Mouse (Mus musculus) hindbrain, embryonic 16.5 days (tissue): ENCODE results near the gene Adamtsl4. TPM values are rescaled to one million over a fixed set of nuclear protein-coding genes. Genes with fewer than 3 reads are reported as not detected.

Experiments
- ATAC-seq: fragments of 200-750 bp; cut with Nextera tagmentation; 2 replicates; pipeline ENCODE4 v1.8.0; 2017; ENCODE audit warnings: moderate TSS enrichment, moderate library complexity
- H3K27ac ChIP-seq: fragments of 300-500 bp; sonication (generic); 2 replicates; pipeline ENCODE4 v1.5.1; 2014; ENCODE audit warnings: low read depth, mild to moderate bottlenecking, control low read depth, low read length, moderate library complexity
- H3K27me3 ChIP-seq: fragments of 300-500 bp; sonication (generic); replicated peaks from 2 replicates; pipeline ENCODE4 v1.6.1; 2014; ENCODE audit warnings: low read length; ENCODE audit not compliant: control insufficient read depth, insufficient read depth
- H3K36me3 ChIP-seq: fragments of 300-500 bp; sonication (generic); 2 replicates; pipeline ENCODE4 v1.6.1; 2014; ENCODE audit warnings: mild to moderate bottlenecking, low read length, moderate library complexity, mixed read lengths; ENCODE audit not compliant: control insufficient read depth, insufficient read depth
- H3K4me1 ChIP-seq: fragments of 300-500 bp; sonication (generic); 2 replicates; pipeline ENCODE4 v1.6.1; 2014; ENCODE audit warnings: low read depth, low read length; ENCODE audit not compliant: control insufficient read depth, insufficient read depth
- H3K4me2 ChIP-seq: fragments of 300-500 bp; sonication (generic); 2 replicates; pipeline ENCODE4 v1.6.1; 2014; ENCODE audit warnings: mild to moderate bottlenecking, low read length, control low read depth, moderate library complexity
- H3K4me3 ChIP-seq: fragments of 300-500 bp; sonication (generic); 2 replicates; pipeline ENCODE4 v1.5.1; 2014; ENCODE audit warnings: mild to moderate bottlenecking, low read length, control low read depth, moderate library complexity
- H3K9ac ChIP-seq: fragments of 300-500 bp; sonication (generic); 2 replicates; pipeline ENCODE4 v1.6.1; 2014; ENCODE audit warnings: low read depth, mild to moderate bottlenecking, control low read depth, low read length, moderate library complexity
- H3K9me3 ChIP-seq: fragments of 300-500 bp; sonication (generic); 2 replicates; pipeline ENCODE4 v1.6.1; 2014; ENCODE audit warnings: mild to moderate bottlenecking, low read length, moderate library complexity; ENCODE audit not compliant: control insufficient read depth
- WGBS: fragments of 180-500 bp; shearing (Covaris S2); extraction: QIAGEN DNeasy Blood & Tissue Kit; methylation state at CpG from one replicate; pipeline ENCODE4 v1.1.7; 2014; 5-methylcytosine and 5-hydroxymethylcytosine counted together
- polyA plus RNA-seq: library from polyadenylated mRNA; unstranded; fragments of >200 nt; fragmentation: Nextera tagmentation; extraction: Ambion mirVana; gene quantifications from 2 replicates; pipeline ENCODE4 v1.2.1, GENCODE M21; 2015

The Adamtsl4 gene
- polyA plus RNA-seq, 1 experiment from 2014 or later: 1.4 TPM

- WGBS: 84% methylated on average over 6 of the region's 8 CpGs
- no peak for ATAC-seq
- peaks cover 12% of the 10 kb centered on the region for H3K4me1 ChIP-seq
- H3K27me3 ChIP-seq: no peaks in the 10 kb centered on the region
- no peaks in the 10 kb centered on the region for H3K36me3 ChIP-seq
- H3K9ac ChIP-seq: no peak overlapping the region
- no peak overlapping the region for H3K27ac ChIP-seq
- no peak overlapping the region for H3K4me2 ChIP-seq
- no peaks in the 10 kb centered on the region for H3K9me3 ChIP-seq
- H3K4me3 ChIP-seq: no peak overlapping the region
Measured at GRCm38 (mm10) chr3:95684846-95685245, 2.9 kb downstream of the Adamtsl4 start.

- H3K4me2 ChIP-seq: no peak overlapping the region
- 63% methylated on average over 5 of the region's 5 CpGs for WGBS
- no peak for ATAC-seq
Measured at GRCm38 (mm10) chr3:95682878-95683277, 4.8 kb downstream of the Adamtsl4 start.

GRCm38 (mm10) chr3:95681365-95681764 lies 6.4 kb downstream of the Adamtsl4 start:
- Histone ChIP-seq H3K4me1 (no peaks in the 10 kb centered on the region), H3K27me3 (no peaks in the 10 kb centered on the region), H3K36me3 (no peaks in the 10 kb centered on the region), H3K9ac (no peak overlapping the region), H3K4me2 (no peak overlapping the region), H3K27ac (no peak overlapping the region), H3K4me3 (no peak overlapping the region), H3K9me3 (no peaks in the 10 kb centered on the region)
- no peak for ATAC-seq
- 66% methylated on average over 11 of the region's 11 CpGs for WGBS

More at GRCm38 (mm10) chr3:95682878-95683277, 4.8 kb downstream of the Adamtsl4 start:
- Histone ChIP-seq H3K36me3 (no peaks in the 10 kb centered on the region), H3K27me3 (no peaks in the 10 kb centered on the region), H3K4me3 (no peak overlapping the region), H3K27ac (no peak overlapping the region), H3K4me1 (peaks cover 8% of the 10 kb centered on the region), H3K9ac (no peak overlapping the region), H3K9me3 (no peaks in the 10 kb centered on the region)

GRCm38 (mm10) chr3:95680673-95681072 lies 7.0 kb downstream of the Adamtsl4 start:
- ATAC-seq: no peak
- 86% methylated on average over 6 of the region's 6 CpGs for WGBS
- Histone ChIP-seq H3K36me3 (no peaks in the 10 kb centered on the region), H3K4me3 (no peak overlapping the region), H3K27ac (no peak overlapping the region), H3K9me3 (no peaks in the 10 kb centered on the region), H3K4me2 (no peak overlapping the region), H3K27me3 (no peaks in the 10 kb centered on the region), H3K9ac (no peak overlapping the region; the same call in 1 of the 2 replicates), H3K4me1 (no peaks in the 10 kb centered on the region; the same call in 1 of the 2 replicates)

- H3K36me3 ChIP-seq: no peaks in the 10 kb centered on the region
- 97% methylated on average over 8 of the region's 8 CpGs for WGBS
Measured at GRCm38 (mm10) chr3:95679551-95679950, 8.2 kb downstream of the Adamtsl4 start.

GRCm38 (mm10) chr3:95677420-95678090 lies 10.2 kb downstream of the Adamtsl4 start:
- 87% methylated on average over 19 of the region's 19 CpGs for WGBS

More at GRCm38 (mm10) chr3:95679551-95679950, 8.2 kb downstream of the Adamtsl4 start:
- Histone ChIP-seq H3K9ac (no peak overlapping the region), H3K27me3 (no peaks in the 10 kb centered on the region), H3K4me3 (no peak overlapping the region), H3K9me3 (no peaks in the 10 kb centered on the region), H3K4me1 (peaks cover 6% of the 10 kb centered on the region; the same call in 1 of the 2 replicates), H3K27ac (no peak overlapping the region), H3K4me2 (no peak overlapping the region)
- ATAC-seq: no peak

GRCm38 (mm10) chr3:95676745-95677419 lies 10.8 kb downstream of the Adamtsl4 start:
- no peak overlapping the region for H3K4me3 ChIP-seq
- H3K27me3 ChIP-seq: no peaks in the 10 kb centered on the region
- H3K36me3 ChIP-seq: peaks cover 3% of the 10 kb centered on the region; the same call in 1 of the 2 replicates
- peaks cover 9% of the 10 kb centered on the region for H3K4me1 ChIP-seq
- no peak for ATAC-seq
- H3K27ac ChIP-seq: no peak overlapping the region
- no peak overlapping the region for H3K9ac ChIP-seq
- WGBS: 54% methylated on average over 15 of the region's 15 CpGs
- no peak overlapping the region for H3K4me2 ChIP-seq
- H3K9me3 ChIP-seq: no peaks in the 10 kb centered on the region

More at GRCm38 (mm10) chr3:95677420-95678090, 10.2 kb downstream of the Adamtsl4 start:
- H3K4me1 ChIP-seq: peaks cover 9% of the 10 kb centered on the region
- no peak for ATAC-seq
- H3K27ac ChIP-seq: no peak overlapping the region
- no peak overlapping the region for H3K4me2 ChIP-seq
- H3K9me3 ChIP-seq: no peaks in the 10 kb centered on the region
- H3K27me3 ChIP-seq: no peaks in the 10 kb centered on the region
- H3K9ac ChIP-seq: no peak overlapping the region
- no peak overlapping the region for H3K4me3 ChIP-seq
- H3K36me3 ChIP-seq: peaks cover 3% of the 10 kb centered on the region; the same call in 1 of the 2 replicates

- 25% methylated on average over 8 of the region's 8 CpGs for WGBS
- no peak overlapping the region for H3K9ac ChIP-seq
- H3K27me3 ChIP-seq: no peaks in the 10 kb centered on the region
- H3K4me2 ChIP-seq: no peak overlapping the region; the same call in 1 of the 2 replicates
- H3K27ac ChIP-seq: peak overlapping the region; percentile 17
- no peak overlapping the region for H3K4me3 ChIP-seq
- H3K9me3 ChIP-seq: no peaks in the 10 kb centered on the region
- peaks cover 9% of the 10 kb centered on the region for H3K4me1 ChIP-seq
- peak; percentile 52 for ATAC-seq
- H3K36me3 ChIP-seq: peaks cover 3% of the 10 kb centered on the region; the same call in 1 of the 2 replicates
Measured at GRCm38 (mm10) chr3:95675301-95676092, 12.2 kb downstream of the Adamtsl4 start.
